ENCODE assay signal across 10 mouse cellular contexts in the genomic region with DNA sequence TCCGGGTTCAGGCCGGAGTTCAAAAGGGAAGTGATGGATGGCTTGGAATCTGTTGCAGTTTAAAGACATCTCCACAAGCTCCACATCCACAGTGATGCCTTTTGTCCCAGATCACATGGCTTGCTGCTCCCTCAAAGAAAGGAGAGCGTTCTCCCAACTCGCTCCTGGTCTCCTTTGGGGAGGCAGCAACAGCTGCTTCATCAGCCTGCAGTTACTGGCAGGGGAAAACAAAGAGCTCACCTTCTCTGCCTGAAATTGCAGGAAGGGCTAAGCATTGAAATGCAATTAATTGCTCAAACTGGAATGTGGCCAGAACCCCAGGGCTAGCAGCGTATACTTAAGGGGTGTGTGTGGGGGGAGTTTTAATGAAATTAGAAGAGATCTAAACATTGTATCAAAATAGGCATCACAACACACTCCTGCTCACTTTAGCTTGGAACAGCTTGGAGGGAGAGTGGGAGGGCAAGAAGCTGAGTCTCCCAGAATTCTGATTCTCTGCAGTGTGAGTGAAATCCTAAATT.
DNase-seq lines count a peak whose midpoint lies in the region; ATAC-seq and TF ChIP-seq lines count a peak whose summit lies in the region.
"Had no signal": no experiment of that assay in that cellular context is flagged by ENCODE, and none has a peak within 500 bp of the region (broad histone marks: within the 10 kb centered on the region; RNA-seq: fewer than 3 reads in every experiment).

No protein-coding gene starts in this region.

- no peaks in the 10 kb centered on the region for H3K36me3 ChIP-seq in kidney, embryonic 16.5 days (ENCODE audit: insufficient read depth, low read length)
- H3K36me3 ChIP-seq in forebrain, embryonic 10.5 days (replicated peaks), result no peaks in the 10 kb centered on the region

- intact Hi-C loops in left cerebral cortex, postnatal 14 days (cut with DNase I), result no loop called here

- ATAC-seq in kidney, embryonic 16.5 days (ENCODE audit: low FRiP score, low TSS enrichment), result no peak

- no peak for DNase-seq in kidney, adult 9 months
- DNase-seq in forebrain, embryonic 10.5 days (ENCODE audit: extremely low spot score, low spot score), result no peak
- peak; percentile 38 to 67 for DNase-seq in left cerebral cortex, postnatal 14 days (ENCODE audit: low spot score in 2 of 2)
- DNase-seq in retina, embryonic 14.5 days (ENCODE audit: low spot score), result peak; percentile 36
- DNase-seq in cerebellum, postnatal 14 days, result no peak
- no peak for DNase-seq in Muller cell, postnatal 12 days (ENCODE audit: inconsistent ontology term)
- DNase-seq in lung, adult 2 months, result no peak
- DNase-seq: heart, adult 18-20 months had no signal

- no peak overlapping the region for H3K4me3 ChIP-seq in kidney, embryonic 16.5 days (ENCODE audit: low read length)
- no peak overlapping the region for H3K4me3 ChIP-seq in forebrain, embryonic 10.5 days
- H3K4me3 ChIP-seq in lung, adult 2 months (replicated peaks; ENCODE audit: extremely low read depth, low read depth, low read length), result no peak overlapping the region

- no peaks in the 10 kb centered on the region for H3K9me3 ChIP-seq in kidney, embryonic 16.5 days (ENCODE audit: low read length)
- H3K9me3 ChIP-seq in forebrain, embryonic 10.5 days, result no peaks in the 10 kb centered on the region

- no peaks in the 10 kb centered on the region for H3K27me3 ChIP-seq in kidney, embryonic 16.5 days (ENCODE audit: insufficient read depth, low read length)
- H3K27me3 ChIP-seq in forebrain, embryonic 10.5 days (ENCODE audit: poor library complexity, severe bottlenecking), result peaks cover 15% of the 10 kb centered on the region; the same call in 1 of the 2 replicates
- H3K27me3 ChIP-seq: CH12.LX had no signal

- H3K27ac ChIP-seq in kidney, embryonic 16.5 days (ENCODE audit: low read length), result peak overlapping the region; percentile 33; the same call in 1 of the 2 replicates
- peak overlapping the region; percentile 69 for H3K27ac ChIP-seq in forebrain, embryonic 10.5 days

- H3K4me1 ChIP-seq in kidney, embryonic 16.5 days (ENCODE audit: insufficient read depth, low read length), result peaks cover 11% of the 10 kb centered on the region
- peaks cover 23% of the 10 kb centered on the region for H3K4me1 ChIP-seq in forebrain, embryonic 10.5 days
- H3K4me1 ChIP-seq in lung, adult 2 months (ENCODE audit: control insufficient read depth, insufficient read depth, low read length), result no peaks in the 10 kb centered on the region

- no peak for TF ChIP-seq POLR2A in lung, adult 2 months (IDR thresholded peaks at IDR 0.05; ENCODE audit: borderline replicate concordance, extremely low read depth, low read depth, low read length)

- H3K9ac ChIP-seq in kidney, embryonic 16.5 days (replicated peaks; ENCODE audit: low read length), result no peak overlapping the region

- TF ChIP-seq CTCF in lung, adult 2 months (IDR thresholded peaks at IDR 0.05; ENCODE audit: insufficient read depth, low read length), result no peak

- WGBS in kidney, embryonic 16.5 days, result 20% methylated on average over 5 of the region's 5 CpGs
- WGBS in forebrain, embryonic 10.5 days, result 24% methylated on average over 5 of the region's 5 CpGs
- 48% methylated on average over 5 of the region's 5 CpGs for WGBS in lung, adult 2 months

- peak overlapping the region; percentile 26 for H3K4me2 ChIP-seq in kidney, embryonic 16.5 days (replicated peaks; ENCODE audit: low read depth, low read length)

Comparison
In these comparisons a context has a peak if more than half of its experiments do, and no peak if none do; other contexts are left out.
1. DNase-seq: peak in left cerebral cortex, postnatal 14 days (2 of 2) and retina, embryonic 14.5 days (single experiment); none in kidney, adult 9 months (single experiment), forebrain, embryonic 10.5 days (single experiment), cerebellum, postnatal 14 days (0 of 2), Muller cell, postnatal 12 days (single experiment) and lung, adult 2 months (single experiment).